Mouse (Mus musculus): ENCODE data around the gene Aarsd1.
"Not testable (repeated sequence)": the region's sequence is repeated elsewhere in the genome, so short reads cannot be mapped to it uniquely, and the experiment has no call there.

Aarsd1 gene

DNA sequence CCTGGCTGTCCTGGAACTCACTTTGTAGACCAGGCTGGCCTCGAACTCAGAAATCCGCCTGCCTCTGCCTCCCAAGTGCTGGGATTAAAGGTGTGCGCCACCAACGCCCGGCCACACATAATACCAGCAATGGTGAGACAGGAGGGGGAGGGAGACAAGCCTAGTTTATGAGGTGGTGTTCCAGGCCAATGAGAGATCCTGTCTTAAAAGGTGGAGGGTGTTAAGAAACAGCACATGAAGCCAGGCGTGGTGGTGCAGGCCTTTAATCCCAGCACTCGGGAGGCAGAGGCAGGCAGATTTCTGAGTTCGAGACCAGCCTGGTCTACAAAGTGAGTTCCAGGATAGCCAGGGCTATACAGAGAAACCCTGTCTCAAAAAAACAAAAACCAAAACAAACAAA is 39.2 kb downstream of the Aarsd1 start:
- not testable (repeated sequence) for DNase-seq (ENCODE audit: low read depth, low spot score)

DNA sequence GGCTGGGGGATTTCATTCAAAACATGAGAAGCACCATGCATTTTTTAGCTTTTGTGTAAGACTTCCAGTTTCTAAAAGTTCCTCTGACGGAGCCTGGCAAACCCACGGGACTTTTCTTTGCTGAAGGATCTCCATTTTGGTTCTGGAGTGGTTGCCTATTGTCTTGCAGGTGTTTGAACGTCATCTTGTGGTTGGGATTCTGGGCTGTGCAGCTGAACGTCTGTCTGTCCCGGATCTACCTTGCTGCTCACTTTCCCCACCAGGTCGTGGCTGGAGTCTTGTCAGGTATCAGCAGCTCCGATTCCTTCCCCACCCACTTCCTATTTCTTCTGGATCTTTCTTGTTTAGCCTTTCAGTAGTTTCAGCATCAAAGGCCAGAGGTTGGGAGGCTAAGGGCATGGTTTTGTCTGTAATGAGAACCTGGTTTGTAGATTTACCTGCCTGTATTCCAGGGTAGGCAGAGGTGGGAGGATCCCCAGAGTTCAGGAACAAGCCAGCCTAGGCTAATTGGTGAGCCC is 42.9 kb downstream of the Aarsd1 start:
- DNase-seq (ENCODE audit: low read depth, low spot score), result no peak

DNA sequence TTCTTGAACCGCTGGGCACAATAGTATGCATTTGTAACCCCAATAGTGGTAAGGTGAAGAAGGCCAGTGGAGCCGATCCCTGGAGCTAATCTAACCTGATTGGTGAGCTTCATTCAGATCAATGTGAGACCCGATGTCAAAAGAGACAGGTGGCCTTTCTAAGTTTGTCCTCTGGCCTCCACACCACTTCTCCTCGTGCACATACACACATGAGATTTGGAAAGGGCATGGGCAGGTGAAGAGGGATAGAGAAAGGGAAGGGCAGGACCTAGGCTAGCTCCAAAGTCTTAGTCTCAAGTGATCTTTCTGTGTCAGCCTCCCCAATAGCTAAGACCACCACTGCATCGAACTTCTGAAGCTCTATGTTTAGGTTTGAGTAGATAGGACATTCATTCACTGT is 47.3 kb downstream of the Aarsd1 start:
- DNase-seq (ENCODE audit: low read depth, low spot score), result no peak

DNA sequence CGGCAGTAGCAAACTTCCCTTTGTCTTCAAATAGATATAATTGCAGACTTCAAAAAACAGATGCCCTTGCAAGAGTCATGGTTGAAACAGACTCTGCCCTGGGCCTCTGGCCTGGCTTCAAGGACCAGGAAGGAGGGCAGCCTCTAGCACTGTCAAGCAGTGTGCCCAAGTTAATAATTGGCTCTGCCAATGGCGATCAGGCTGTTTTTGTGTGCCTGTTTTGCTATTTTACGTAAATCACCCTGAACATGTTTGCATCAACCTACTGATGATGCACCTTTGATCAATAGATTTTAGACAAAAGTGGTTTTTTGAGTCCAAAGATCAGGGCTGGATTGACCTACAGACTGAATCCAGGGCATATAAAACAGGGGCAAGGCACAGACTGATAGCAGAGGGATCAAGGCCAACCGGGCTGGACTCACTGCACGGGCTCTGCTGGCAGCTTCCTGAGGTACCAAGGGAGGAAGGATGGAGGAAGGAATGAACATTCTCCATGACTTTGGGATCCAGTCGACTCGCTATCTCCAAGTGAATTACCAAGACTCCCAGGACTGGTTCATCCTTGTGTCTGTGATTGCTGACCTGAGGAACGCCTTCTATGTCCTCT is 50.0 kb downstream of the Aarsd1 start, which contains the start of gene G6pc:
Gene G6pc (plus strand): TSS at position 236 of the 610 bp plus-strand sequence.
- no peak for DNase-seq (ENCODE audit: low read depth, low spot score)

DNA sequence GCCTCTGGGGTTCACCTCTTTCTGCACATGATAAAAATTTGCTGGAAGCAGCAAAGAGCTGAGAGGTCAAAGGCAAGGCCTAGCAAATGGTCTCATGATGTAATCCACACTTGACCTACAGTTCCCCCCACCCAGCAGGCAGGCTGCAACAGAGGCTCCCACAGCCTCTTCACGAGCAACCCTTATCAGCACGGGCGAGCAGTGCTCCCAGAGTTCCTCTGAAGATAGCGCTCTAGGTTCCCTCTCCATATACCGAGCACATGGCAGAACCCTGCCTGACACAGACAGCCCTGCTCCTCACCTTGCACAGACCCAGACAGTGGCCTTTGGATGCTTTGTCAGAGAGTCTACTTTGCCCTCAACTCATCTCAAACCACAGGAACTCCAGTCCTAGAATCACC is 52.9 kb downstream of the Aarsd1 start:
- no peak for DNase-seq (ENCODE audit: low read depth, low spot score)

DNA sequence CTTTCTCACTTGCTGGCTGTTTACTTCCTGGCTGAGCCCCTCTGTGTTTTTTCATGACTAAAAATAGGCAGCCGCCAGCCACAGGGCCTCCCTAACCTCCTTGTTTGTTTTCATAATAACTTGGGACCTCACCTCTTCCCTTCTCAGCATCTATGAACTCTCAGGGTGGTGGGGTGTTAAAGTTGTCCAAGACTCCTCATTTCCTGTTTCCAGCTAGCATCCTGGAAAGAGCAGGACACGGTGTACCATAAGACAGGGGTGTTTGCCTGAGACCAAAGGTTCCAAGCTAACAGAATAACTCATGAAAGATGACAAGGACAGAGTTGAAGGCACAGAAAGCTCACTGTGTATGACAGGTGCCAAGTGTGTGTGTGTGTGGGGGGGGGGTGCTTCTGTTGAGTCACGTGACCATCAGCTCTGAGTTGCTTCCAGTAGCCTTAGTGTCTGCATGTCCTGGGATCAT is 56.7 kb downstream of the Aarsd1 start:
- DNase-seq (ENCODE audit: low read depth, low spot score), result no peak

DNA sequence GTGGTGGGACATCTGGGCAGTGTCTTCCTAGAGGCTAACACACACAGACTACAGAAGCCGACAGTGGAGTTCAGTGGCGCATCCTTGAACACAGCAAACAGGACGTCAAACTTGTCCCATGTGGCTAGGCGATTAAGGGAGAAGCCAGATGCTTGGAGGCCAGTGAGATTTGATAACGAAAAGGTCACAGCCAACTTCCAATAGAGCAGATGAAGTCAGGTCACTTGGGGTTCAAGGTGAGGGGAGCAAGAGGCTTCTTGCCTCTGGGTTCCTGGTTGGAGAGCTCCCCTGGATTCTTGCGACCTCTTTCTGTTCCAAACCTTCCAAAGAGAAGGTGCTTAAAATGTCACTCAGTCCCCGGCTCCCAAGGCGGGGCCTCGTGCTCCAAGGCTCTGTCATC is 57.6 kb downstream of the Aarsd1 start:
- DNase-seq (ENCODE audit: low read depth, low spot score), result no peak

DNA sequence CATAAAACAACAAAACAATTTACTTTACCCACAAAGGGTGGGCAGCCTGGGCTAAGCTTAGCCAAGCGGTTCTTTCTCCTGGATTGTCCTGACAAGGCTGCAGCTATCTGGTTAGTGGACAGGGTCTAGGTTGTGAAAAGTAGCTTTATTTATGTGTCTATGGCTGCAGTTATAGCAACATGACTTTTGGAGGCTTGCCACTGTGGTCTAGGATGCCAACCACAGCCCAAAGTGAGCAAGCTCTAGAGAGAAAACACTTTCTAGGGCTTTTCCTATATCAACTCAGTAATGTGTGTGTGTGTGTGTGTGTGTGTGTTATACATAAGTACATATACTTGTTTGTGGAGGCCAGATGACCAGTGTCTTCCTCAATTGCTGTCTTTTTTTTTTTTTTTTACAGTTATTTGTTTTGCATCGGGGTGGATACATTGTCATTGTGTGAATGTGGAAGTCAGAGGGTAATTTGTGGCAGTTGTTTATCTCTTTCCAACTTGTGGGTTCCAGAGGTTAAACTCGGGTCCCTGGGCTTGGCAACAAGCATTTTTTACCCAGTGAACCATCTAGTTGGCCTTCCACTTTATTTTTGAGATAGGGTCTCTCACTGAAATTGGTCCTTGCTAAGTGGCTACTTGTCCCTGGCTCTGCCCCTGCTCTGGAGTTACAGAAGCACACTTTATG is 59.8 kb downstream of the Aarsd1 start:
- DNase-seq (ENCODE audit: low read depth, low spot score), result no peak

Measured in ES-CJ7 (cell line).